Mouse (Mus musculus) heart, embryonic 10.5 days (tissue): Measurements from ENCODE around the gene Xylb. TPM values are rescaled to one million over a fixed set of nuclear protein-coding genes. Genes with fewer than 3 reads are reported as not detected.
"Not testable (repeated sequence)": the region's sequence is repeated elsewhere in the genome, so short reads cannot be mapped to it uniquely, and the experiment has no call there.

Experiments
- DNase-seq: peaks from one replicate; pipeline ENCODE4 v3.0.0-alpha.2; 2017; ENCODE audit warnings: low spot score
- H3K27ac ChIP-seq: fragments of 300-500 bp; sonication (generic); 2 replicates; pipeline ENCODE4 v1.5.1; 2016; ENCODE audit warnings: mild to moderate bottlenecking
- H3K27me3 ChIP-seq: fragments of 300-500 bp; sonication (generic); 2 replicates; pipeline ENCODE4 v1.6.1; 2016; ENCODE audit warnings: mild to moderate bottlenecking; ENCODE audit not compliant: poor library complexity, insufficient read depth, severe bottlenecking
- H3K36me3 ChIP-seq: fragments of 300-500 bp; sonication (generic); 2 replicates; pipeline ENCODE4 v1.6.1; 2016; ENCODE audit warnings: mild to moderate bottlenecking, moderate library complexity
- H3K4me1 ChIP-seq: fragments of 300-500 bp; sonication (generic); 2 replicates; pipeline ENCODE4 v1.6.1; 2016; ENCODE audit warnings: mild to moderate bottlenecking
- H3K4me3 ChIP-seq: fragments of 300-500 bp; sonication (generic); 2 replicates; pipeline ENCODE4 v1.5.1; 2016; ENCODE audit warnings: mild to moderate bottlenecking, moderate library complexity
- H3K9me3 ChIP-seq: fragments of 300-500 bp; sonication (generic); 2 replicates; pipeline ENCODE4 v1.6.1; 2016; ENCODE audit warnings: mild to moderate bottlenecking, moderate library complexity
- WGBS: fragments of 180-500 bp; shearing (Covaris S2); methylation state at CpG from one replicate; pipeline ENCODE4 v1.1.7; 2016; 5-methylcytosine and 5-hydroxymethylcytosine counted together
- polyA plus RNA-seq: library from polyadenylated mRNA; unstranded; fragments of >200 nt; fragmentation: Nextera tagmentation; extraction: Ambion mirVana; gene quantifications from 2 replicates; pipeline ENCODE4 v1.2.1, GENCODE M21; 2016

The Xylb gene
- polyA plus RNA-seq, 1 experiment from 2014 or later: 5.5 TPM

- H3K27ac ChIP-seq: no peak overlapping the region
- peaks cover 9% of the 10 kb centered on the region for H3K4me1 ChIP-seq
- peaks cover 53% of the 10 kb centered on the region for H3K36me3 ChIP-seq
- DNase-seq: no peak
- no peaks in the 10 kb centered on the region for H3K27me3 ChIP-seq
- no peaks in the 10 kb centered on the region for H3K9me3 ChIP-seq
- no peak overlapping the region for H3K4me3 ChIP-seq
- WGBS: 76% methylated on average over 3 of the region's 3 CpGs
These were observed 6.7 kb upstream of the Xylb start for GRCm38 (mm10) chr9:119350531-119350930.

GRCm38 (mm10) chr9:119350947-119351705 is 6.1 kb upstream of the Xylb start:
- 91% methylated on average over 10 of the region's 10 CpGs for WGBS
- H3K36me3 ChIP-seq: peaks cover 47% of the 10 kb centered on the region
- no peaks in the 10 kb centered on the region for H3K27me3 ChIP-seq
- no peaks in the 10 kb centered on the region for H3K9me3 ChIP-seq
- no peak for DNase-seq
- H3K4me3 ChIP-seq: no peak overlapping the region
- H3K4me1 ChIP-seq: peaks cover 9% of the 10 kb centered on the region
- no peak overlapping the region for H3K27ac ChIP-seq

GRCm38 (mm10) chr9:119352060-119352459 is 5.1 kb upstream of the Xylb start:
- Histone ChIP-seq H3K27me3 (no peaks in the 10 kb centered on the region), H3K27ac (no peak overlapping the region), H3K4me1 (peaks cover 9% of the 10 kb centered on the region), H3K4me3 (no peak overlapping the region), H3K9me3 (no peaks in the 10 kb centered on the region), H3K36me3 (peaks cover 37% of the 10 kb centered on the region)
- 19% methylated on average over 4 of the region's 4 CpGs for WGBS
- peak; percentile 87 for DNase-seq

- 77% methylated on average over 6 of the region's 6 CpGs for WGBS
- no peak overlapping the region for H3K4me3 ChIP-seq
- DNase-seq: no peak
- no peak overlapping the region for H3K27ac ChIP-seq
- peaks cover 21% of the 10 kb centered on the region for H3K36me3 ChIP-seq
- no peaks in the 10 kb centered on the region for H3K9me3 ChIP-seq
- no peaks in the 10 kb centered on the region for H3K27me3 ChIP-seq
- H3K4me1 ChIP-seq: peaks cover 14% of the 10 kb centered on the region
These were observed 3.3 kb upstream of the Xylb start for GRCm38 (mm10) chr9:119353926-119354325.

- peaks cover 5% of the 10 kb centered on the region for H3K36me3 ChIP-seq
- no peak overlapping the region for H3K27ac ChIP-seq
- 79% methylated on average over 6 of the region's 6 CpGs for WGBS
- no peaks in the 10 kb centered on the region for H3K9me3 ChIP-seq
- DNase-seq: no peak
- no peaks in the 10 kb centered on the region for H3K27me3 ChIP-seq
- peaks cover 10% of the 10 kb centered on the region for H3K4me1 ChIP-seq
- no peak overlapping the region for H3K4me3 ChIP-seq
These were observed 1.2 kb upstream of the Xylb start for GRCm38 (mm10) chr9:119355943-119356342.

- Histone ChIP-seq H3K9me3 (no peaks in the 10 kb centered on the region), H3K27ac (peak overlapping the region; percentile 90; the same call in 1 of the 2 replicates), H3K36me3 (no peaks in the 10 kb centered on the region), H3K4me3 (peak overlapping the region; percentile 79), H3K27me3 (no peaks in the 10 kb centered on the region), H3K4me1 (peaks cover 16% of the 10 kb centered on the region)
- no peak for DNase-seq
- 45% methylated on average over 9 of the region's 9 CpGs for WGBS
These were observed 863 bp downstream of the Xylb start for GRCm38 (mm10) chr9:119358058-119358429.

- WGBS: 90% methylated on average over 5 of the region's 5 CpGs
- Histone ChIP-seq H3K27ac (no peak overlapping the region), H3K9me3 (no peaks in the 10 kb centered on the region), H3K4me3 (no peak overlapping the region), H3K36me3 (no peaks in the 10 kb centered on the region), H3K4me1 (peaks cover 25% of the 10 kb centered on the region), H3K27me3 (no peaks in the 10 kb centered on the region)
- DNase-seq: no peak
These were observed 4.2 kb downstream of the Xylb start for GRCm38 (mm10) chr9:119361416-119361815.

- H3K27me3 ChIP-seq: no peaks in the 10 kb centered on the region
- no peak overlapping the region for H3K27ac ChIP-seq
- H3K9me3 ChIP-seq: no peaks in the 10 kb centered on the region
- H3K4me1 ChIP-seq: peaks cover 20% of the 10 kb centered on the region
- H3K4me3 ChIP-seq: no peak overlapping the region
- H3K36me3 ChIP-seq: peaks cover 2% of the 10 kb centered on the region; the same call in 1 of the 2 replicates
- DNase-seq: no peak
- 55% methylated on average over 12 of the region's 12 CpGs for WGBS
These were observed 6.0 kb downstream of the Xylb start for GRCm38 (mm10) chr9:119363229-119363628.

- no peaks in the 10 kb centered on the region for H3K9me3 ChIP-seq
- H3K36me3 ChIP-seq: peaks cover 11% of the 10 kb centered on the region; the same call in 1 of the 2 replicates
- DNase-seq: no peak
- H3K27me3 ChIP-seq: no peaks in the 10 kb centered on the region
- WGBS: 74% methylated on average over 7 of the region's 7 CpGs
- no peak within 1 kb of the TSS for H3K27ac ChIP-seq
- H3K4me3 ChIP-seq: no peak within 1 kb of the TSS
- peaks cover 20% of the 10 kb centered on the region for H3K4me1 ChIP-seq
These were observed 8.1 kb downstream of the Xylb start, which contains the start of gene Slc22a14 for GRCm38 (mm10) chr9:119365284-119365683. TSS of gene Slc22a14 (minus strand) at chr9:119365553.

GRCm38 (mm10) chr9:119368367-119368766 is 11.2 kb downstream of the Xylb start:
- Histone ChIP-seq H3K27me3 (no peaks in the 10 kb centered on the region), H3K36me3 (peaks cover 14% of the 10 kb centered on the region; the same call in 1 of the 2 replicates), H3K4me1 (peaks cover 6% of the 10 kb centered on the region; the same call in 1 of the 2 replicates), H3K27ac (no peak overlapping the region), H3K9me3 (no peaks in the 10 kb centered on the region), H3K4me3 (no peak overlapping the region)
- no peak for DNase-seq
- WGBS: 85% methylated on average over 3 of the region's 3 CpGs

GRCm38 (mm10) chr9:119370770-119371169 is 13.6 kb downstream of the Xylb start:
- not testable (repeated sequence) for H3K9me3 ChIP-seq, H3K27me3 ChIP-seq, H3K27ac ChIP-seq, DNase-seq, H3K4me1 ChIP-seq, H3K4me3 ChIP-seq
- WGBS: 78% methylated on average over 4 of the region's 4 CpGs
- peaks cover 14% of the 10 kb centered on the region; the same call in 1 of the 2 replicates for H3K36me3 ChIP-seq

- Histone ChIP-seq H3K4me1 (no peaks in the 10 kb centered on the region), H3K27me3 (no peaks in the 10 kb centered on the region), H3K4me3 (no peak overlapping the region), H3K9me3 (no peaks in the 10 kb centered on the region), H3K27ac (no peak overlapping the region), H3K36me3 (peaks cover 14% of the 10 kb centered on the region; the same call in 1 of the 2 replicates)
- 74% methylated on average over 4 of the region's 4 CpGs for WGBS
- DNase-seq: no peak
These were observed 14.1 kb downstream of the Xylb start for GRCm38 (mm10) chr9:119371251-119371650.

GRCm38 (mm10) chr9:119375008-119375407 is 17.8 kb downstream of the Xylb start:
- no peak overlapping the region for H3K4me3 ChIP-seq
- 66% methylated on average over 3 of the region's 3 CpGs for WGBS
- no peaks in the 10 kb centered on the region for H3K9me3 ChIP-seq
- no peak for DNase-seq
- H3K4me1 ChIP-seq: no peaks in the 10 kb centered on the region
- H3K36me3 ChIP-seq: 0 out of 2 replicates have a peak, but pooled peaks cover 9% of the 10 kb centered on the region
- no peaks in the 10 kb centered on the region for H3K27me3 ChIP-seq
- no peak overlapping the region for H3K27ac ChIP-seq
